Mouse (Mus musculus) megakaryocyte, embryonic 14.5 days (primary cell): Measurements from ENCODE around the gene Pum3. TPM values are rescaled to one million over a fixed set of nuclear protein-coding genes. Genes with fewer than 3 reads are reported as not detected.

Source experiments
- H3K27me3 ChIP-seq: replicated peaks from 2 replicates; pipeline ENCODE3; 2012; ENCODE audit warnings: inconsistent platforms
- H3K36me3 ChIP-seq: replicated peaks from 2 replicates; pipeline ENCODE3; 2012; ENCODE audit warnings: low read length, inconsistent platforms, mixed read lengths
- H3K4me1 ChIP-seq: 2 replicates; pipeline ENCODE4 v1.6.1; 2012; ENCODE audit warnings: inconsistent platforms
- H3K4me3 ChIP-seq: replicated peaks from 2 replicates; pipeline ENCODE3; 2012; ENCODE audit warnings: moderate library complexity, mild to moderate bottlenecking, inconsistent platforms
- H3K9me3 ChIP-seq: 2 replicates; pipeline ENCODE4 v1.6.1; 2012; ENCODE audit warnings: inconsistent platforms
- FLI1 ChIP-seq: IDR thresholded peaks from 2 replicates; pipeline ENCODE4 v1.6.1; 2012; ENCODE audit warnings: low read length, inconsistent platforms, mixed read lengths
- GATA1 ChIP-seq: IDR thresholded peaks from 3 replicates; pipeline ENCODE4 v1.6.1; 2012; ENCODE audit warnings: mixed read lengths, low read length, inconsistent platforms, borderline replicate concordance
- polyA plus RNA-seq: library from polyadenylated mRNA; stranded (reverse); fragments of >175 nt; gene quantifications from 2 replicates; pipeline ENCODE4 v1.2.3, GENCODE M21; 2012; ENCODE audit warnings: low replicate concordance; ENCODE audit not compliant: insufficient read depth

The Pum3 gene
- polyA plus RNA-seq, 1 experiment = 34.0 TPM

DNA sequence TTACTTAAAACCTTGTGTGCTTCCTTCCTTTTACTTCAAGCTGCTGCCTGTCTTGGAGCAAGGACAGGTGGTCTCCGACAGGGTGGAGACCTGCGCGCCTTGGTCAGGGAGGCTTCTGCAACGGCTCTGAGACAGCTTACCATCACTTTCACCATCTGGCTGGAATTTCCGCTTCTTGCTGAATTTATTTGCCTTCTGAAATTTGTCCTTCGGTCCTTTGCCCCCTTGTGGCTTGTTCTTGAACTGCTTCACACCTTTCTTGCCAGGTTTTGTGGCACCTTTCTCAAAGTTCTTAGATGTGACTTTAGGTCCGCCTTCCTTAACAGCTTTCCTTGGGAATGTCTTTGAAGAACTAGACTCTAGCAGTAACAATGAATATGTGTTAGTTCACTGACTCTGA, 4.0 kb downstream of the Pum3 start:
- Histone ChIP-seq H3K4me3 (no peak overlapping the region), H3K9me3 (no peaks in the 10 kb centered on the region), H3K27me3 (no peaks in the 10 kb centered on the region), H3K36me3 (peaks cover 63% of the 10 kb centered on the region), H3K4me1 (peaks cover 29% of the 10 kb centered on the region)
- TF ChIP-seq GATA1 (no peak), FLI1 (no peak)

DNA sequence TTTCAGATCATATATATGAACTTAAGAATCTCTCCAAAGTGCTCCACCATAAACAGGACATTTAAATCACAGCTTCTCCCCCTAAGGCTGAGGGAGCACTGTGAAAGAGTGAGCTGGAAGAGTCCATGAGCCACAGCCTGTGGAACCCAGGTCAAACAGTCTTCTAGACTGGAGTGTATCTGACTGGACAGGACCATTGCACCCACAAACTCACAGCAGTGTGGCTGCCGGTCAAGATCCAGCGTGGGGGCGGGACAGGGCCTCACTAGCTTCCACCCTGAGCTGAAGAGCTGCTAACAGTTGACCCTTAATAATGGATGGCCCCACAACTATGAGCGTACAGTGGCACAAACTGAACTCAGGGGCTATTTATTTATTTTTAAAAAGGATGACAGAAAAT, 12.2 kb downstream of the Pum3 start:
- Histone ChIP-seq H3K4me1 (no peaks in the 10 kb centered on the region), H3K27me3 (no peaks in the 10 kb centered on the region), H3K4me3 (no peak overlapping the region), H3K9me3 (no peaks in the 10 kb centered on the region), H3K36me3 (peaks cover 98% of the 10 kb centered on the region)
- TF ChIP-seq FLI1 (no peak), GATA1 (no peak)

DNA sequence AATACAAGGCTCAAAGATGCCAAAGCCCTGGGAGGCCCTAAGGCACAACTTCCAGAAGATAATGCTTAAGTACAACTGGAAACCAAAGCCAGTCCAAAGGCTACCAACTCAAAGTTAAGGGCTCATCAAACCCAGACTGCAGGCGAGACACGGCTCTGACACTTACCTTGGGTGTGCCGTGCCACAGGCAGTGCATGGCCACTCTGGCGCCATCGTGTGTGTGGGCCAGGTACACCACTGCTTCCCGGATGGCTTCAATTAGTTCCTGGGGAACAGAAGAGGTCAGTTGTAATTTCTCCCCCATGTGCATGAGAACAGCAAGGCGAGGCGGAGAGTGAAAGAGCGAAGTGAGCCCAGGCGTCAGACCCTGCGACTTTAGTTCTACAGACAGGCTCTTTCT, 13.1 kb downstream of the Pum3 start:
- H3K36me3 ChIP-seq = peaks cover 98% of the 10 kb centered on the region
- no peaks in the 10 kb centered on the region for H3K4me1 ChIP-seq
- no peaks in the 10 kb centered on the region for H3K9me3 ChIP-seq
- H3K4me3 ChIP-seq = no peak overlapping the region
- no peaks in the 10 kb centered on the region for H3K27me3 ChIP-seq
- no peak for TF ChIP-seq GATA1
- TF ChIP-seq FLI1 = no peak

- no peak overlapping the region for H3K4me3 ChIP-seq
- TF ChIP-seq GATA1 = no peak
- TF ChIP-seq FLI1 = no peak
- H3K27me3 ChIP-seq = no peaks in the 10 kb centered on the region
- H3K4me1 ChIP-seq = peaks cover 14% of the 10 kb centered on the region; the same call in 1 of the 2 replicates
- peaks cover 83% of the 10 kb centered on the region for H3K36me3 ChIP-seq
- H3K9me3 ChIP-seq = no peaks in the 10 kb centered on the region
Observed at GRCm38 (mm10) chr19:27411340-27411739, 18.3 kb downstream of the Pum3 start.

- TF ChIP-seq FLI1 = no peak
- no peak for TF ChIP-seq GATA1
- H3K4me1 ChIP-seq = peaks cover 14% of the 10 kb centered on the region; the same call in 1 of the 2 replicates
- no peak overlapping the region for H3K4me3 ChIP-seq
- H3K9me3 ChIP-seq = no peaks in the 10 kb centered on the region
- H3K27me3 ChIP-seq = no peaks in the 10 kb centered on the region
- H3K36me3 ChIP-seq = peaks cover 77% of the 10 kb centered on the region
Observed at GRCm38 (mm10) chr19:27410751-27411150, 18.9 kb downstream of the Pum3 start.

DNA sequence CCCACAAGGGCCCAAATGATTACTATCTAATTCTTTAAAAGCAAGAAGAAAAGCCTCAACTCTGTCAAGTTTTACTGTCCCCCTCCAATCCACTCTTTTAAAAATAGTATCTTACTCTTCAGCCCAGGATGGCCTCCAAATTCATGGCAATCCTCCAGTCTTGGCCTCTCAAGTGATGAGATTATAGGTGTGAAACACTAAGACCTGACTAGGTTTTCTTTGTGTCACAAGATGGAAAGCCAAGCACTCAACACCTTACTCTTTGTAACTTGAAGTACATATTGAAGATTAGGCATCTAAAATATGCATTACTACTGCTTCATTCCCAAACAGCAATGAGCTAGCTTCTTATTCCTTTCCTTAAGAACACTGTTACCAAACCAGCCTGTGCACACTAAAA, 19.8 kb downstream of the Pum3 start:
- Histone ChIP-seq H3K4me3 (no peak overlapping the region), H3K9me3 (no peaks in the 10 kb centered on the region), H3K36me3 (peaks cover 67% of the 10 kb centered on the region), H3K27me3 (no peaks in the 10 kb centered on the region), H3K4me1 (peaks cover 14% of the 10 kb centered on the region; the same call in 1 of the 2 replicates)
- TF ChIP-seq GATA1 = no peak
- TF ChIP-seq FLI1 = no peak

DNA sequence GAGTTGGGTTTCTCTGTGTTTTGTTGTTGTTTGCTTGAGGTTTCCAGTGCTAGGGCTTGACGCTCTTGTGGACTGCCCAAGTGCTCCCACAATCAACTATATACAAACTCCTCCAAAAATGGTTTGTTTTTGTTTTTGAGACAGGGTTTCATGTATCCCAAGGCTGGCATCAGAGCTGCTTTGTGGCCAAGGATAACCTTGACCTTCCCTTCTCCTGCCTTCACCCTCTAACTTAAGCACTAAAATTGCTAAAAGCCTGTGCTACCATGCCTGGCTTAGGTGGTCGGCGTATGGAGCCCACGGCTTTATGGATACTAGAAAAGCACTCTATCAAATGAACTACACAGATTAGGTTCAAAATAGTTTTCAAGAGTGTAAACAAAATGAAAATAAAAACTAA, 20.4 kb downstream of the Pum3 start:
- H3K27me3 ChIP-seq = no peaks in the 10 kb centered on the region
- H3K9me3 ChIP-seq = no peaks in the 10 kb centered on the region
- H3K4me1 ChIP-seq = peaks cover 14% of the 10 kb centered on the region; the same call in 1 of the 2 replicates
- TF ChIP-seq GATA1 = no peak
- TF ChIP-seq FLI1 = no peak
- no peak overlapping the region for H3K4me3 ChIP-seq
- H3K36me3 ChIP-seq = peaks cover 62% of the 10 kb centered on the region

DNA sequence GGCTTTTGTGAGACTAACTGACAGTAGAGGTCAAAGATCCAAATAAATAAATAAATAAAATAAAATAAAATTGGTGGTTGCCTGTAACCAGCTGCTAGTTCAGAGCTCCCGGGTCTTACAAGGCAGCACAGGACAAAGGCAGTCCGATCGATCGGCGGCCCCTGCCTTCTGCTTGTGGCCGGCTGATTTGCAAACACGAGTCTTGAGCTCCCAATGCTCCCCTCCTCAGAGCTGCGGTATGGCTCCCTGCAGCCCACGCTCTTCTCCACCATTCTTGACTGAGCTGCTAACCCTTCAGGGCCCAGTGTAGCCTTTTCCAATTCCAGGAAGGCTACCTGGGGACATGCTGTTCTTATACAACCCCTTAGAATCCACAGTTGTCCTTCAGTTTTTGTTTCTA, 31.8 kb downstream of the Pum3 start:
- no peak for TF ChIP-seq FLI1
- no peak for TF ChIP-seq GATA1
- Histone ChIP-seq H3K36me3 (peaks cover 93% of the 10 kb centered on the region), H3K4me1 (no peaks in the 10 kb centered on the region; the same call in 1 of the 2 replicates)

GRCm38 (mm10) chr19:27397223-27397622, 32.4 kb downstream of the Pum3 start:
- peaks cover 99% of the 10 kb centered on the region for H3K36me3 ChIP-seq
- no peak overlapping the region for H3K4me3 ChIP-seq
- no peaks in the 10 kb centered on the region; the same call in 1 of the 2 replicates for H3K4me1 ChIP-seq
- TF ChIP-seq FLI1 = no peak
- no peaks in the 10 kb centered on the region for H3K9me3 ChIP-seq
- no peaks in the 10 kb centered on the region for H3K27me3 ChIP-seq

More for the DNA sequence above, 31.8 kb downstream of the Pum3 start:
- Histone ChIP-seq H3K27me3 (no peaks in the 10 kb centered on the region), H3K9me3 (no peaks in the 10 kb centered on the region), H3K4me3 (no peak overlapping the region)

GRCm38 (mm10) chr19:27396719-27397118, 32.9 kb downstream of the Pum3 start:
- no peaks in the 10 kb centered on the region for H3K27me3 ChIP-seq
- no peak for TF ChIP-seq FLI1
- TF ChIP-seq GATA1 = no peak
- H3K4me3 ChIP-seq = no peak overlapping the region
- no peaks in the 10 kb centered on the region; the same call in 1 of the 2 replicates for H3K4me1 ChIP-seq
- no peaks in the 10 kb centered on the region for H3K9me3 ChIP-seq
- H3K36me3 ChIP-seq = peaks cover 100% of the 10 kb centered on the region

DNA sequence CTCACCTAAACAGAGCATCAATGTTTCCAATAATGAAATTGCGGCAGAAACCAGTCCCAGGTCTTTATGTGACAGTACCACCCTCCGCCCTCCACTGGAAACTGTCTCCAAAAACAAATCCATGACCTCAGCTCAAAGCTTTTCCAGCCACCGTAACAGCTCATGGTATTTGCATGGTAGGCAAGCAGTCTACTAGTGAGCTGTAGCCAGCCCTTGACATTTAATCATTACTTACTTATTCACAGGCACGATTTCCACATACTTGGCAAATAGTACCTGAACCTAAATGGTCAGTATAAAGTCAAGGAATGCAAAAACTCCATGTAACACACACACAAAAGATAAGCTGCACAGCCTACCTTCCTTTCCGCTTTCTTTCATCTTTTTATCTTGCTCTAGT, 33.7 kb downstream of the Pum3 start:
- Histone ChIP-seq H3K4me1 (no peaks in the 10 kb centered on the region; the same call in 1 of the 2 replicates), H3K36me3 (peaks cover 100% of the 10 kb centered on the region), H3K9me3 (no peaks in the 10 kb centered on the region), H3K27me3 (no peaks in the 10 kb centered on the region), H3K4me3 (no peak overlapping the region)
- TF ChIP-seq GATA1 = no peak
- TF ChIP-seq FLI1 = no peak
